Comparison of ENCODE assay signal across 12 mouse cellular contexts in genomic region chr6:38759922-38760620, GRCm38 (mm10).
DNase-seq lines count a peak whose midpoint lies in the region; ATAC-seq and TF ChIP-seq lines count a peak whose summit lies in the region.
"Had no signal": no experiment of that assay in that cellular context is flagged by ENCODE, and none has a peak within 500 bp of the region (broad histone marks: within the 10 kb centered on the region; RNA-seq: fewer than 3 reads in every experiment).

No protein-coding gene starts in this region.

- no peak overlapping the region for H3K4me3 ChIP-seq in heart, postnatal 0 days (ENCODE audit: low read depth, low read length)
- no peak overlapping the region for H3K4me3 ChIP-seq in lung, postnatal 0 days (ENCODE audit: low read depth, low read length)
- H3K4me3 ChIP-seq in lung, adult 2 months (replicated peaks; ENCODE audit: extremely low read depth, low read depth, low read length) = no peak overlapping the region
- no peak overlapping the region for H3K4me3 ChIP-seq in forebrain, embryonic 11.5 days (ENCODE audit: low read depth, low read length)
- H3K4me3 ChIP-seq: heart, embryonic 12.5 days had no signal

- no peaks in the 10 kb centered on the region for H3K9me3 ChIP-seq in heart, postnatal 0 days (replicated peaks; ENCODE audit: control insufficient read depth, low read length)
- no peaks in the 10 kb centered on the region for H3K9me3 ChIP-seq in lung, postnatal 0 days (ENCODE audit: low read length)
- no peaks in the 10 kb centered on the region for H3K9me3 ChIP-seq in forebrain, embryonic 11.5 days (ENCODE audit: control insufficient read depth, low read length)
- H3K9me3 ChIP-seq: heart, embryonic 12.5 days had no signal

- TF ChIP-seq CTCF in heart, postnatal 0 days (IDR thresholded peaks at IDR 0.05; ENCODE audit: low read depth) = no peak
- TF ChIP-seq CTCF in lung, postnatal 0 days (IDR thresholded peaks at IDR 0.05) = no peak
- TF ChIP-seq CTCF in lung, adult 2 months (IDR thresholded peaks at IDR 0.05; ENCODE audit: insufficient read depth, low read length) = no peak

- ATAC-seq in heart, postnatal 0 days (ENCODE audit: insufficient read depth, low read depth) = no peak
- ATAC-seq in lung, postnatal 0 days = peak; percentile 38; the same call in 1 of the 2 replicates
- peak; percentile 71 for ATAC-seq in forebrain, embryonic 11.5 days (replicated peaks; ENCODE audit: low FRiP score)

- H3K27me3 ChIP-seq in heart, postnatal 0 days (ENCODE audit: control insufficient read depth, insufficient read depth, low read length) = no peaks in the 10 kb centered on the region
- no peaks in the 10 kb centered on the region for H3K27me3 ChIP-seq in lung, postnatal 0 days (replicated peaks; ENCODE audit: insufficient read depth, low read length)
- no peaks in the 10 kb centered on the region for H3K27me3 ChIP-seq in forebrain, embryonic 11.5 days (ENCODE audit: control insufficient read depth, insufficient read depth, low read length)
- H3K27me3 ChIP-seq: heart, embryonic 12.5 days had no signal

- no peak overlapping the region for H3K9ac ChIP-seq in heart, postnatal 0 days (replicated peaks; ENCODE audit: low read depth, low read length)
- H3K9ac ChIP-seq in lung, postnatal 0 days (replicated peaks; ENCODE audit: low read depth) = no peak overlapping the region
- H3K9ac ChIP-seq in forebrain, embryonic 11.5 days (ENCODE audit: low read length) = no peak overlapping the region
- H3K9ac ChIP-seq: heart, embryonic 12.5 days had no signal

- no peak for TF ChIP-seq POLR2A in lung, adult 2 months (IDR thresholded peaks at IDR 0.05; ENCODE audit: borderline replicate concordance, extremely low read depth, low read depth, low read length)

- DNase-seq in heart, postnatal 0 days (ENCODE audit: low spot score) = no peak
- no peak for DNase-seq in heart, adult 18-20 months
- DNase-seq in lung, postnatal 0 days (ENCODE audit: low spot score) = no peak
- DNase-seq in lung, adult 2 months = no peak
- no peak for DNase-seq in forebrain, embryonic 11.5 days (ENCODE audit: low spot score)
- peak; percentile 96 for DNase-seq in retina, embryonic 14.5 days (ENCODE audit: low spot score)
- DNase-seq in heart, postnatal 14 days = no peak
- no peak for DNase-seq in cerebellum, adult 8-10 months
- DNase-seq: cerebellum, postnatal 36 days; kidney, postnatal 10 days; right cerebral cortex, adult 18-20 months had no signal

- H3K4me2 ChIP-seq in heart, postnatal 0 days (ENCODE audit: low read depth, low read length) = no peak overlapping the region
- no peak overlapping the region for H3K4me2 ChIP-seq in lung, postnatal 0 days (replicated peaks; ENCODE audit: low read depth, low read length)
- H3K4me2 ChIP-seq in forebrain, embryonic 11.5 days (ENCODE audit: low read depth, low read length, severe bottlenecking) = no peak overlapping the region
- H3K4me2 ChIP-seq: heart, embryonic 12.5 days had no signal

- peaks cover 39% of the 10 kb centered on the region for H3K4me1 ChIP-seq in heart, postnatal 0 days (ENCODE audit: control insufficient read depth, insufficient read depth)
- H3K4me1 ChIP-seq in lung, postnatal 0 days (ENCODE audit: insufficient read depth, low read depth, low read length) = peaks cover 14% of the 10 kb centered on the region; the same call in 1 of the 2 replicates
- peaks cover 16% of the 10 kb centered on the region for H3K4me1 ChIP-seq in lung, adult 2 months (ENCODE audit: control insufficient read depth, insufficient read depth, low read length)
- H3K4me1 ChIP-seq in forebrain, embryonic 11.5 days (replicated peaks; ENCODE audit: control insufficient read depth, insufficient read depth, low read length) = peaks cover 4% of the 10 kb centered on the region; the same call in 1 of the 2 replicates

- whole genome bisulfite sequencing in heart, postnatal 0 days = 72% methylated on average over 6 of the region's 6 CpGs
- 50% methylated on average over 6 of the region's 6 CpGs for WGBS in lung, postnatal 0 days
- 34% methylated on average over 6 of the region's 6 CpGs for WGBS in lung, adult 2 months
- 17% methylated on average over 6 of the region's 6 CpGs for WGBS in forebrain, embryonic 11.5 days

- H3K27ac ChIP-seq in heart, postnatal 0 days (ENCODE audit: low read depth) = 0 out of 2 replicates have a peak overlapping the region, but pooled peaks have one; percentile 27
- peak overlapping the region; percentile 43 for H3K27ac ChIP-seq in lung, postnatal 0 days (ENCODE audit: low read length)
- no peak overlapping the region for H3K27ac ChIP-seq in forebrain, embryonic 11.5 days (ENCODE audit: low read depth, low read length)

- no peaks in the 10 kb centered on the region for H3K36me3 ChIP-seq in heart, postnatal 0 days (replicated peaks; ENCODE audit: control insufficient read depth, insufficient read depth, low read length)
- no peaks in the 10 kb centered on the region for H3K36me3 ChIP-seq in lung, postnatal 0 days (ENCODE audit: insufficient read depth, low read length)
- H3K36me3 ChIP-seq in forebrain, embryonic 11.5 days (ENCODE audit: control insufficient read depth, insufficient read depth, low read length) = no peaks in the 10 kb centered on the region
- H3K36me3 ChIP-seq: heart, embryonic 12.5 days had no signal

- intact Hi-C loops in heart, postnatal 14 days (cut with DNase I) = loop anchor here (5.0 kb wide), 1 partner anchor 112 kb away; no protein-coding TSS in a partner anchor

- TF ChIP-seq EP300 in heart, postnatal 0 days (IDR thresholded peaks at IDR 0.05; ENCODE audit: low read depth) = no peak
- 0 out of 2 replicates have a peak, but pooled peaks have one; percentile 10 for TF ChIP-seq EP300 in lung, postnatal 0 days (IDR thresholded peaks at IDR 0.05)
